Mouse (Mus musculus) hindbrain, embryonic 13.5 days (tissue): Measurements from ENCODE around the gene Elavl4. TPM values are rescaled to one million over a fixed set of nuclear protein-coding genes. Genes with fewer than 3 reads are reported as not detected.

Experiments
- polyA plus RNA-seq: library from polyadenylated mRNA; unstranded; fragments of >200 nt; fragmentation: Nextera tagmentation; extraction: Ambion mirVana; gene quantifications from 2 replicates; pipeline ENCODE4 v1.2.1, GENCODE M21; 2015

Elavl4 gene
- polyA plus RNA-seq, 1 experiment from 2014 or later, result 394 TPM

Other genes with a start within 250 kb of the Elavl4 start
- 1.4 and 2.1 TPM in 2 replicates for gene Agbl4, start 45.8 kb upstream of the Elavl4 start, polyA plus RNA-seq